In genomic region chr15:88982534-88983079, GRCm38 (mm10) we compare ENCODE assay signal across 28 mouse cellular contexts. TPM values are rescaled to one million over a fixed set of nuclear protein-coding genes. Genes with fewer than 3 reads are reported as not detected.
A peak's percentile ranks its signal among the peaks of the same experiment; 100 is the strongest.
DNase-seq lines count a peak whose midpoint lies in the region; ATAC-seq and TF ChIP-seq lines count a peak whose summit lies in the region.
"Had no signal": no experiment of that assay in that cellular context is flagged by ENCODE, and none has a peak within 500 bp of the region (broad histone marks: within the 10 kb centered on the region; RNA-seq: fewer than 3 reads in every experiment).

Gene Mov10l1, plus strand, starts transcription at chr15:88982909.

- H3K27me3 ChIP-seq in heart, adult 2 months (ENCODE audit: control insufficient read depth, insufficient read depth, low read length), result no peaks in the 10 kb centered on the region
- no peaks in the 10 kb centered on the region for H3K27me3 ChIP-seq in heart, embryonic 15.5 days
- peaks cover 4% of the 10 kb centered on the region; the same call in 1 of the 2 replicates for H3K27me3 ChIP-seq in midbrain, embryonic 10.5 days (ENCODE audit: low read depth, poor library complexity, severe bottlenecking)
- H3K27me3 ChIP-seq: forebrain, embryonic 15.5 days; hindbrain, embryonic 13.5 days; neural tube, embryonic 13.5 days had no signal

- no peak within 1 kb of the TSS for H3K4me2 ChIP-seq in heart, embryonic 15.5 days
- H3K4me2 ChIP-seq: forebrain, embryonic 15.5 days; hindbrain, embryonic 13.5 days; midbrain, embryonic 13.5 days; neural tube, embryonic 13.5 days had no signal

- H3K4me1 ChIP-seq in heart, adult 2 months (ENCODE audit: control insufficient read depth, insufficient read depth, low read length), result no peaks in the 10 kb centered on the region
- no peaks in the 10 kb centered on the region for H3K4me1 ChIP-seq in heart, embryonic 15.5 days (replicated peaks)
- H3K4me1 ChIP-seq in midbrain, embryonic 10.5 days, result peaks cover 21% of the 10 kb centered on the region

- H3K9ac ChIP-seq in heart, adult 2 months (ENCODE audit: low read depth, low read length), result no peak within 1 kb of the TSS
- no peak within 1 kb of the TSS for H3K9ac ChIP-seq in heart, embryonic 15.5 days
- H3K9ac ChIP-seq: forebrain, embryonic 15.5 days; hindbrain, embryonic 13.5 days; liver, embryonic 14.5 days; midbrain, embryonic 13.5 days; neural tube, embryonic 13.5 days had no signal

- no peaks in the 10 kb centered on the region for H3K79me2 ChIP-seq in heart, adult 2 months (replicated peaks; ENCODE audit: control insufficient read depth, insufficient read depth, low read length)

- no peak for TF ChIP-seq POLR2A in heart, adult 2 months (IDR thresholded peaks at IDR 0.05; ENCODE audit: insufficient read depth, low read depth, low read length)

- intact Hi-C loops in heart, adult 2 months (cut with DNase I), result no loop called here

- no peak for ATAC-seq in heart, embryonic 15.5 days (replicated peaks; ENCODE audit: insufficient number of reproducible peaks, insufficient read depth, low FRiP score, low read depth)
- ATAC-seq in megakaryocyte progenitor cell, adult 5-6 weeks (replicated peaks; ENCODE audit: poor library complexity), result no peak
- no peak for ATAC-seq in erythroblast, adult 5-6 weeks (replicated peaks; ENCODE audit: low FRiP score, poor library complexity, severe bottlenecking)
- ATAC-seq: forebrain, embryonic 15.5 days; inflammation-experienced regulatory T-cells, adult 6 months; midbrain, embryonic 13.5 days had no signal

- 90% methylated on average over 31 of the region's 31 CpGs for WGBS in heart, adult 2 months
- 84% methylated on average over 31 of the region's 31 CpGs for WGBS in heart, embryonic 15.5 days
- WGBS in midbrain, embryonic 10.5 days, result 94% methylated on average over 31 of the region's 31 CpGs

- H3K9me3 ChIP-seq in heart, embryonic 15.5 days (replicated peaks), result no peaks in the 10 kb centered on the region
- H3K9me3 ChIP-seq in midbrain, embryonic 10.5 days (replicated peaks), result no peaks in the 10 kb centered on the region
- H3K9me3 ChIP-seq: forebrain, embryonic 15.5 days; G1E; hindbrain, embryonic 13.5 days; midbrain, embryonic 13.5 days; neural tube, embryonic 13.5 days had no signal

- H3K4me3 ChIP-seq in heart, adult 2 months, result no peak within 1 kb of the TSS
- H3K4me3 ChIP-seq in heart, embryonic 15.5 days, result no peak within 1 kb of the TSS
- H3K4me3 ChIP-seq in midbrain, embryonic 10.5 days, result no peak within 1 kb of the TSS
- H3K4me3 ChIP-seq: erythroblast, embryonic 14.5 days; forebrain, embryonic 15.5 days; hindbrain, embryonic 13.5 days; layer of hippocampus, adult 2 months; midbrain, embryonic 13.5 days; neural tube, embryonic 13.5 days had no signal

- no peak within 1 kb of the TSS for H3K27ac ChIP-seq in heart, adult 2 months
- H3K27ac ChIP-seq in heart, embryonic 15.5 days, result no peak within 1 kb of the TSS
- no peak within 1 kb of the TSS for H3K27ac ChIP-seq in midbrain, embryonic 10.5 days (replicated peaks)
- H3K27ac ChIP-seq: forebrain, embryonic 15.5 days; hindbrain, embryonic 13.5 days; layer of hippocampus, adult 2 months; liver, embryonic 14.5 days; midbrain, embryonic 13.5 days; neural tube, embryonic 13.5 days had no signal

- no peak for TF ChIP-seq CTCF in heart, adult 2 months (IDR thresholded peaks at IDR 0.05)

- H3K36me3 ChIP-seq in heart, adult 2 months (ENCODE audit: control insufficient read depth, insufficient read depth, low read length), result no peaks in the 10 kb centered on the region
- H3K36me3 ChIP-seq in heart, embryonic 15.5 days, result no peaks in the 10 kb centered on the region
- H3K36me3 ChIP-seq in midbrain, embryonic 10.5 days, result no peaks in the 10 kb centered on the region
- H3K36me3 ChIP-seq: forebrain, embryonic 15.5 days; G1E; hindbrain, embryonic 13.5 days; midbrain, embryonic 13.5 days; neural tube, embryonic 13.5 days had no signal

- peak; percentile 82 for DNase-seq in ES-CJ7 (ENCODE audit: low read depth, low spot score)
- no peak for DNase-seq in heart, adult 2 months
- DNase-seq in heart, postnatal 4 days, result no peak
- DNase-seq in layer of hippocampus, adult 9-11 months, result no peak
- no peak for DNase-seq in midbrain, embryonic 10.5 days (ENCODE audit: low spot score)
- DNase-seq: B cell, adult 2 months; cerebellum, adult 8-10 months; gastrocnemius, postnatal 25 days; kidney, adult 2 months; kidney, postnatal 14 days; right cerebral cortex, postnatal 14 days; spleen, adult 18-20 months; thymus, postnatal 14 days had no signal

- TF ChIP-seq EP300 in heart, adult 2 months (IDR thresholded peaks at IDR 0.05; ENCODE audit: insufficient read depth, low read depth, low read length), result no peak

RNA-seq across cellular contexts. Expression of gene Mov10l1, which starts in this region (rescaled TPM):
- 100 to 1,000 TPM in 1 of 2 experiments, 10 to 100 TPM in 1; 96.4 to 107 TPM for total RNA-seq in heart, adult 2 months (2021)
- 51.7 and 85.0 TPM in 2 replicates for polyA plus RNA-seq in heart, adult 2 months (2012; rRNA removed)
- polyA plus RNA-seq in heart, embryonic 15.5 days (2015; fragmentation: Nextera tagmentation; extraction: Ambion mirVana), result 69.4 and 76.5 TPM in 2 replicates
- total RNA-seq in heart, postnatal 4 days (2021), result 100 to 1,000 TPM; 109 to 121 TPM
- not detected in 2 replicates for total RNA-seq in megakaryocyte progenitor cell, adult 5-6 weeks (2015)
- total RNA-seq in megakaryocyte progenitor cell, adult 5-6 weeks (2017), result not detected in 2 replicates
- not detected in 2 replicates for total RNA-seq in erythroblast, adult 5-6 weeks (2015; ENCODE audit: low replicate concordance)
- not detected in 2 replicates for total RNA-seq in erythroblast, adult 5-6 weeks (2017; ENCODE audit: low replicate concordance)
- not detected in 2 replicates for polyA plus RNA-seq in midbrain, embryonic 10.5 days (2016; fragmentation: Nextera tagmentation; extraction: Ambion mirVana)
- total RNA-seq: adrenal gland, adult 18-20 months; G1E; gastrocnemius, postnatal 25 days; layer of hippocampus, adult 2 months; left cerebral cortex, postnatal 25 days had no signal
- polyA plus RNA-seq: cortical plate, adult 2 months; erythroblast, embryonic 14.5 days; forebrain, embryonic 15.5 days; G1E; hindbrain, embryonic 13.5 days; inflammation-experienced regulatory T-cells, adult 6 months; liver, embryonic 14.5 days; midbrain, embryonic 13.5 days had no signal

Comparison
In these comparisons a context has a peak if more than half of its experiments do, and no peak if none do; other contexts are left out.
1. RNA of gene Mov10l1 (total RNA-seq): 109 to 121 TPM in heart, postnatal 4 days and 96.4 to 107 TPM in heart, adult 2 months; not detected in megakaryocyte progenitor cell, adult 5-6 weeks and not detected in erythroblast, adult 5-6 weeks; every median in the first group is over 10 times any median in the second.
2. RNA of gene Mov10l1 (polyA plus RNA-seq): 69.4 to 76.5 TPM in heart, embryonic 15.5 days and 51.7 to 85.0 TPM in heart, adult 2 months; not detected in midbrain, embryonic 10.5 days; every median in the first group is over 10 times any median in the second.